Mouse (Mus musculus): ENCODE results near the gene Fam161a. TPM values are rescaled to one million over a fixed set of nuclear protein-coding genes. Genes with fewer than 3 reads are reported as not detected.
A peak's percentile ranks its signal among the peaks of the same experiment; 100 is the strongest.
"Not testable (repeated sequence)": the region's sequence is repeated elsewhere in the genome, so short reads cannot be mapped to it uniquely, and the experiment has no call there.

Fam161a gene
- total RNA-seq, 2 experiments from 2014 or later: 1.8 to 2.8 TPM

GRCm38 (mm10) chr11:23029399-23029798 lies 22.1 kb downstream of the Fam161a start:
- no peak for DNase-seq
- intact Hi-C loops (cut with DNase I): no loop called here

DNA sequence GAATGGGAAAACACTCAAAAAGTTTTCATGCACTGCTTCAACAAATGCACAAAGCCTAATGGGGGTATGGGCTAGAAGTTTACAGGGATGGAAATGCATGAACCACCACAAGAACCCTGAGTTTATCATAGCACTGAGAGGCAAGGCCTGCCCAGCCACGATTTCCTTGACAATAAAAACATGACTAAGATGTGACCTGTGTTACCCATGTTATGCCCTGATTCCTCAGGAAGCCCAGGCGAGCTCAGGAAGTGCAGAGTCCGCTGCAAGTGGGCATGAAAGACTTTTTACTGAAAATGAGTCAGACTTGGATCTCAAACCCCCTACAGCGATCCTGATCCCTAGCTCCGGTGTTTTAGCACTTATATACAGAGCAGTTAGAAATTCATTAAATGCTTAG lies 39.9 kb downstream of the Fam161a start:
- DNase-seq: no peak
- intact Hi-C loops (cut with DNase I): no loop called here

DNA sequence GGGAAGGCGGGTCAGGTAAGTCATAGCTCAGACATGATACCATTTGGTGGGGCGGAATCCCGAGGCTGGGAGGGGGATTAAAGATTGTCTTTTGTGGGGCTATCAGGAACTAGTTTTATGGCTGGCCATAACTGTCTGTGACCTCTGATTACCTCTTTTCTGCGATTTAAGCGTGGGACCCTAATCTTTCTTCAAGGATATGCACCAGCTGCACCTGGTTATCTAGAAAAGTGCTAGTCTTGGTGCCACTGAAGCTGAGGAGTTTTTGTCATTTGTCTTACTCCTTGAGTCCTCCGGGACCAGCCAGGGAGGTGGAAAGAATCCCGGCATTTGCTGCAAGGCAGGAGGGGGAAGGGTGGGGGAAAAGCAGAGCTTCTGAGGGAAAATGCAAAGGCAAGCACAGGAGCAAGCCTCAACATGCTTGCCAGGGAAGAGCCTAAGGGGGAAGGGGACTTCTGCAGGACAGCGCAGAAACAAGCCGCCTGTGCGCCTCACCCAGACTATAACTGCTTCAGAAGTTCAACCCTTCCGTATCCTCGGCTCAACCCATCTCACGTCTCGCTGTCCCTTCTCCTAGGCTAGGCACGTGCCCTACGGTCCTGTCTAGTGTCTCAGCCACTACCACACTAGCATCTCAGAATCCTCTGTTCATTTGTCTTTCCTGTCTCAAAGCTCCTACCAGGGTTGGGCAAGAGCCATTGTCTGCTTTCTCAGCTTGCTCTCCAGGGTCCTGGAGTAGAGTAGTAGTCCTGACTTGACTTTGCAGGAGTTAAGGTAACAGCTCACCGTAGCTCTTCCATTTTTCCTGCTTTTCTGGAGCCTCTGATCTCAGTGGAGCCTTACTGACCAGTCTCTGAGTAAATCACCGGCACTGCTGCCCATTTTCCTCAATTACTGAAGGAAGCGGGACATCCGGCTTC lies 40.6 kb downstream of the Fam161a start:
- DNase-seq: no peak
- intact Hi-C loops (cut with DNase I): no loop called here

DNA sequence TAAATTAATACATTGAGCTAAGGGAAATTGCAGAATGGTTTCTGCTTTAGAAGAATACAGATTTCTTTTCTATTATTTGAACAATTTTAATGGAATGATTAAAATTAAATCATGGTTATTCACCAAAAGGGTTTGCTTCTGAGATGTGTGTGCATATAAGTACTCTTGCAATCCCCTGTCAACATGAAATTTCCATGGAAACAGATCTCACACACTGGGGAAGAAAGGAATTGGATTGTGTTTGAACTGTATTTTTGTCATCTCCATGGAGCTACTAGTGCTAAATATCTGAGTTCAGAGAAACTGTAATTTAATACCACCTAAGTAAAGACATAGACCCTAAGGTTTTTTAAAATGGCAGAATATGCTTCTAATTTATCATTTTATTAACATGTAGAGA lies 42.3 kb downstream of the Fam161a start:
- DNase-seq: no peak
- intact Hi-C loops (cut with DNase I): no loop called here

- no peak for DNase-seq
- intact Hi-C loops (cut with DNase I): no loop called here
Measured at GRCm38 (mm10) chr11:23052353-23052752, 45.0 kb downstream of the Fam161a start.

GRCm38 (mm10) chr11:23063153-23063552 lies 55.8 kb downstream of the Fam161a start:
- DNase-seq: no peak
- intact Hi-C loops (cut with DNase I): no loop called here

- intact Hi-C loops (cut with DNase I): no loop called here
Measured at GRCm38 (mm10) chr11:23063857-23064256, 56.5 kb downstream of the Fam161a start.

GRCm38 (mm10) chr11:23064276-23064675 lies 56.9 kb downstream of the Fam161a start:
- intact Hi-C loops (cut with DNase I); DNase-seq: not testable (repeated sequence)

More at GRCm38 (mm10) chr11:23063857-23064256, 56.5 kb downstream of the Fam161a start:
- no peak for DNase-seq

DNA sequence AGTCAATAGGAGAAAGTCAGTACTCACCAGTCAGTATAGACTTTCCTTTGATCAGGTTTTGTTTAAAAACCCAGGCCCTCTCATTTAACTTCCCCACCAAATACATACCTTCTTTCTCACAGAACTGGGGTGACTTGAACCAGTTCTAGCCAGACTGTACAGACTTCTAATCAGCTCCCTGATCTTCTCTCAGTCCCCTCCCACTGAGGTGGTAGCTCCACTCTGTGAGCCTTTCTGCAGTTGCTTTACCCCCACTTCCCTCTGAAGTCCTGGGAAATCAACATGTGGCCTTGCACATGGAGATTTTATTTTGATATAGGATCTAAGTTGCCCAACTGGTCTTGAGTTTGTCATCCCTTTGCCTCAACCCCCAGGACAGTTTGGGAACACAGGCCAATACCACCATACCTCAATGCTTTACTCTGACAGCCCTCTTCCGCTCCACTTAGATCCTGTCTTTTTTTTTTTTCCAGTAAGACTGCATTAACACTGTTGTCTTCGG lies 57.9 kb downstream of the Fam161a start:
- intact Hi-C loops (cut with DNase I): no loop called here
- no peak for DNase-seq

DNA sequence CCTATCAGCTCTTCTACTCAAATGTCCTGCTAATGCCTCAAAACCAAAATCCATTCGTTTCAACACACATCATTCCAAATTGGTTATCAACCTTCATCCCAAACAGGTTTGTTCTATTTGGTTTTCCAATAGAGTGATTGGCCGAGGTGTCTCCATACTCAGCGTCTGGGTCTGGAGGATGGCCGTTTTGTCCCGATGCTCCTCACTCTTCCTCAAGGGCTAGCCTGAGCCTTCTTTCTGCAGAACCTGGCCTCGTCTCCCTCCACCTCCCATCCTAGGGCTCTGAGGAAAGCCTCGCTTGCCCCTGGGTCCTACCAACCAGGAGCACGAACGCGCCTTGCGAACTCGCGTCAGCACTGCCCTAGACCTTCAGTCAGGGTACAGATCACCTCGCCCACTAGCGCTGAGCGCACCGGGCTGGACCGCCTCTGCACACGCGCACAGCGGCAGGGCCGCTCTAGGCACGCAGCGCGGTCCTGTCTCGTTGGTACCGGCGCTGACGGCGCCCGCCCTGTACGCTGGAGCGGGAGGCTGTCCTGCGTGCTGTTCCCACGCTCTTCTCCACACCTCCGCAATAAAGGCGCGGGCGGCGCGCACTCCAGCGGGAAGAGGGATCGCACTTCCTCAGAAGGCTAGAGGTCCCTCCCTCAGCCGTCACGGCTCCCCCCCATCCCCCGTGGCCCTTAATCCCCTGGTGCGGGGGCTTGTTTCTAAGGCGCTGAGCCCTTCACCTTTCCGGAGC lies 60.2 kb downstream of the Fam161a start:
- intact Hi-C loops (cut with DNase I): no loop called here

DNA sequence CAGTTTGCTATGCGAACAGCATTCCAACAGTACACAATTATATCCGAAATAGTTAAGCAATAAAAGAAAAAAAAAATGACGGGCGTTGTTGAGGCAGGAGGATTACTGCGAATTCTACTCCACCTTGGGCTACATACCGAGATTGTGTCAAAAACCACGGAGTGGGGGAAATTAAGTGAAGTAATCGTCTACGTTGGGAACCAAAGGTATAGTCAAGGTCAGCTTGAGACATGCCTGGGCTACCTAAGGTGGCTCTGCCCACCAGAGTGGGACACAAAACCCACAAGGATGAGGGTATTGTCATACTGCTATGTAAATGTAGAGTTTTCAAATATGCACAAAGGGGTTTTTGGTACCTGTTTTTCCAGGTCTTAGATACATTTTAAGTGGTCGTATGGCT lies 60.9 kb downstream of the Fam161a start:
- intact Hi-C loops (cut with DNase I): no loop called here
- DNase-seq: no peak

More for the DNA sequence above, 60.2 kb downstream of the Fam161a start:
- DNase-seq: peak; percentile 75 to 80

DNA sequence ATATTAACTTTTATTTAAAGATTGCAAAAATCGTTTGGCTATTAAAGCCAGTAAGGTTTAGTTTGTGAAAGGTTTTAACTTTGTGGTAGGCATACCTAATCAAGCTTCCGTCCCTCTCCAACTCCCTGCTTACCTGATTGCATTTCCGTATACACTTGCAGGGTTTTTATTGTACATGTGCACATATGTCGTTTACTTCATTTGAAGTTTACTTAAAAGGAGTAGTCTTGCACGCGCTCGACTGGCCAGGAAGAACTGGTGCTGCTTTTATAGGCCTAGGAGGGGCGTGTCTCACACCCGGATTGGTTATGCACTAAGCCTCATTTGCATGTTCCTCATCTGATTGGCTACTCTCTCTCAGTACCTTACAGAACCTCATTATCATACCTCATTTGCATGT lies 61.7 kb downstream of the Fam161a start:
- intact Hi-C loops (cut with DNase I); DNase-seq: not testable (repeated sequence)

GRCm38 (mm10) chr11:23074841-23075240 lies 67.5 kb downstream of the Fam161a start:
- intact Hi-C loops (cut with DNase I): no loop called here
- DNase-seq: no peak

DNA sequence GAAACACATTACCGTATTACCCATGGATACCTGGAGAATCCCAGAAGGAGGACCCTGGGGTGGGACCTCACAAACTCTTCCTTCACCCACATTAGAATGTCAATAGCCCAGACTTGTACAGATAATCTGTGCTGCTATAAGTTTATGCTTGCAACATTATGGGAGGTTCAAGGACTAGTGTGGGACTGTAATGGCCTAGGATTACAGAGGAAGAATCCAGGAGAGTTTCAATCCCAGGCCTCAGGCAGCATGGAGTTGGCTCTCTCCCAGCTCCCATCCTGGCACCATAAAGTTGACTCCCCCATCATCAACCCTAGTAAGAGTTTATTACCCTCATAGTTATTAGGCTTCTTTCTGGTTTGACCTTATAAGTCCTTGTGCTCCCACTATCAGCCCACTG lies 71.2 kb downstream of the Fam161a start:
- intact Hi-C loops (cut with DNase I): no loop called here
- no peak for DNase-seq

Other genes starting within 250 kb of the Fam161a start
- 1 to 10 TPM; 1.2 to 5.8 TPM for gene B3gnt2, start 146.6 kb upstream of the Fam161a start, total RNA-seq (2021)
- gene Zrsr1, start 35.5 kb upstream of the Fam161a start, total RNA-seq (2021): 10 to 100 TPM; 11.2 to 17.6 TPM
- 1 to 10 TPM in 1 of 2 experiments, not detected in 1; 1.5 TPM for gene Gm28048, start 25.4 kb upstream of the Fam161a start, total RNA-seq (2021)
- 100 to 1,000 TPM in 1 of 2 experiments, 10 to 100 TPM in 1; 97.4 to 102 TPM for gene Commd1, start 25.1 kb upstream of the Fam161a start, total RNA-seq (2021)
- gene Cct4, start 17.0 kb upstream of the Fam161a start, total RNA-seq (2021): 10 to 100 TPM; 88.5 to 98.1 TPM
- gene Xpo1, start 248.5 kb downstream of the Fam161a start, total RNA-seq (2021): 10 to 100 TPM; 21.7 to 22.4 TPM

All from gastrocnemius, postnatal 36 days (tissue).